Comparison of ENCODE assay signal across 22 mouse cellular contexts in genomic region chr4:99068806-99069205, GRCm38 (mm10). TPM values are rescaled to one million over a fixed set of nuclear protein-coding genes. Genes with fewer than 3 reads are reported as not detected.
DNase-seq lines count a peak whose midpoint lies in the region; ATAC-seq and TF ChIP-seq lines count a peak whose summit lies in the region.
"Had no signal": no experiment of that assay in that cellular context is flagged by ENCODE, and none has a peak within 500 bp of the region (broad histone marks: within the 10 kb centered on the region; RNA-seq: fewer than 3 reads in every experiment).

No protein-coding gene starts in this region.

- peak; percentile 14 for DNase-seq in kidney, adult 11 months
- no peak for DNase-seq in kidney, postnatal 0 days (ENCODE audit: low spot score)
- no peak for DNase-seq in liver, embryonic 13.5 days
- DNase-seq in liver, embryonic 11.5 days (ENCODE audit: low spot score): no peak
- peak; percentile 24 for DNase-seq in ZHBTc4 (ENCODE audit: low read depth, low spot score)
- DNase-seq: adrenal gland, adult 2 months; adrenal gland, postnatal 25 days; B cell, adult 2 months; cerebellum, adult 18-20 months; cerebellum, adult 9-11 months; cerebellum, postnatal 36 days; gastrocnemius, postnatal 10 days; heart, adult 2 months; heart, postnatal 14 days had no signal

- H3K9ac ChIP-seq in kidney, embryonic 15.5 days: no peak overlapping the region
- no peak overlapping the region for H3K9ac ChIP-seq in kidney, postnatal 0 days (ENCODE audit: low read depth, low read length)
- H3K9ac ChIP-seq in kidney, embryonic 14.5 days (ENCODE audit: low read depth, low read length): no peak overlapping the region
- H3K9ac ChIP-seq in liver, embryonic 13.5 days: no peak overlapping the region
- no peak overlapping the region for H3K9ac ChIP-seq in liver, embryonic 11.5 days (ENCODE audit: low read depth, low read length)
- H3K9ac ChIP-seq: embryonic facial prominence, embryonic 13.5 days; forebrain, embryonic 12.5 days; heart, embryonic 15.5 days had no signal

- no peak overlapping the region for H3K27ac ChIP-seq in kidney, embryonic 15.5 days
- H3K27ac ChIP-seq in kidney, postnatal 0 days: no peak overlapping the region
- H3K27ac ChIP-seq in kidney, embryonic 14.5 days (ENCODE audit: low read depth, low read length): no peak overlapping the region
- no peak overlapping the region for H3K27ac ChIP-seq in liver, embryonic 13.5 days
- no peak overlapping the region for H3K27ac ChIP-seq in liver, embryonic 11.5 days (ENCODE audit: low read depth, low read length)
- H3K27ac ChIP-seq: embryonic facial prominence, embryonic 13.5 days; forebrain, embryonic 12.5 days; heart, adult 2 months; heart, embryonic 15.5 days had no signal

- no peak overlapping the region for H3K4me3 ChIP-seq in kidney, embryonic 15.5 days (replicated peaks)
- no peak overlapping the region for H3K4me3 ChIP-seq in kidney, postnatal 0 days (replicated peaks; ENCODE audit: low read depth, low read length)
- H3K4me3 ChIP-seq in kidney, embryonic 14.5 days (ENCODE audit: low read length): no peak overlapping the region
- no peak overlapping the region for H3K4me3 ChIP-seq in liver, embryonic 13.5 days (replicated peaks)
- H3K4me3 ChIP-seq in liver, embryonic 11.5 days (ENCODE audit: low read depth, low read length): no peak overlapping the region
- H3K4me3 ChIP-seq: embryonic facial prominence, embryonic 13.5 days; forebrain, embryonic 12.5 days; heart, adult 2 months; heart, embryonic 15.5 days had no signal

- WGBS in kidney, embryonic 15.5 days: 88% methylated on average over 6 of the region's 6 CpGs
- 80% methylated on average over 6 of the region's 6 CpGs for WGBS in kidney, postnatal 0 days
- WGBS in kidney, embryonic 14.5 days: 89% methylated on average over 6 of the region's 6 CpGs
- 69% methylated on average over 6 of the region's 6 CpGs for WGBS in liver, embryonic 13.5 days (ENCODE audit: insufficient replicate concordance)
- 84% methylated on average over 6 of the region's 6 CpGs for WGBS in liver, embryonic 11.5 days

- no peaks in the 10 kb centered on the region; the same call in 1 of the 2 replicates for H3K4me1 ChIP-seq in kidney, embryonic 15.5 days
- H3K4me1 ChIP-seq in kidney, postnatal 0 days (replicated peaks; ENCODE audit: insufficient read depth, low read length): no peaks in the 10 kb centered on the region
- no peaks in the 10 kb centered on the region for H3K4me1 ChIP-seq in kidney, embryonic 14.5 days (ENCODE audit: control insufficient read depth, insufficient read depth, low read length)
- H3K4me1 ChIP-seq in liver, embryonic 13.5 days (replicated peaks): no peaks in the 10 kb centered on the region
- H3K4me1 ChIP-seq in liver, embryonic 11.5 days (replicated peaks; ENCODE audit: control insufficient read depth, insufficient read depth, low read length): no peaks in the 10 kb centered on the region
- H3K4me1 ChIP-seq: embryonic facial prominence, embryonic 13.5 days; forebrain, embryonic 12.5 days; heart, embryonic 15.5 days had no signal

- H3K9me3 ChIP-seq in kidney, embryonic 15.5 days (replicated peaks): no peaks in the 10 kb centered on the region
- no peaks in the 10 kb centered on the region for H3K9me3 ChIP-seq in kidney, postnatal 0 days (replicated peaks; ENCODE audit: low read length)
- H3K9me3 ChIP-seq in kidney, embryonic 14.5 days (ENCODE audit: control insufficient read depth, low read length): no peaks in the 10 kb centered on the region
- no peaks in the 10 kb centered on the region for H3K9me3 ChIP-seq in liver, embryonic 13.5 days (replicated peaks)
- H3K9me3 ChIP-seq in liver, embryonic 11.5 days (ENCODE audit: control insufficient read depth, low read length): no peaks in the 10 kb centered on the region
- H3K9me3 ChIP-seq: embryonic facial prominence, embryonic 13.5 days; forebrain, embryonic 12.5 days; heart, embryonic 15.5 days had no signal

- TF ChIP-seq CTCF in kidney, postnatal 0 days (IDR thresholded peaks at IDR 0.05; ENCODE audit: low read depth): peak; percentile 13; the same call in 1 of the 2 replicates

- ATAC-seq in kidney, embryonic 15.5 days (replicated peaks; ENCODE audit: low FRiP score): no peak
- ATAC-seq in kidney, postnatal 0 days (replicated peaks; ENCODE audit: low FRiP score, low read depth): no peak
- ATAC-seq in kidney, embryonic 14.5 days (ENCODE audit: low FRiP score, low TSS enrichment): no peak
- 0 out of 2 replicates have a peak, but pooled peaks have one; percentile 12 for ATAC-seq in liver, embryonic 13.5 days (ENCODE audit: low read depth)
- ATAC-seq in liver, embryonic 11.5 days (replicated peaks; ENCODE audit: low FRiP score): no peak
- ATAC-seq: CD4-positive, CD25-positive, alpha-beta regulatory T cell, adult 4 months; forebrain, embryonic 16.5 days had no signal

- H3K27me3 ChIP-seq in kidney, embryonic 15.5 days: no peaks in the 10 kb centered on the region
- no peaks in the 10 kb centered on the region for H3K27me3 ChIP-seq in kidney, postnatal 0 days (ENCODE audit: insufficient read depth, low read length)
- H3K27me3 ChIP-seq in kidney, embryonic 14.5 days (ENCODE audit: control insufficient read depth, insufficient read depth, low read length): no peaks in the 10 kb centered on the region
- no peaks in the 10 kb centered on the region for H3K27me3 ChIP-seq in liver, embryonic 13.5 days
- H3K27me3 ChIP-seq in liver, embryonic 11.5 days (replicated peaks; ENCODE audit: control insufficient read depth, insufficient read depth, low read length): no peaks in the 10 kb centered on the region
- H3K27me3 ChIP-seq: embryonic facial prominence, embryonic 13.5 days; forebrain, embryonic 12.5 days; heart, embryonic 15.5 days had no signal

- H3K36me3 ChIP-seq in kidney, embryonic 15.5 days: peaks cover 71% of the 10 kb centered on the region
- peaks cover 13% of the 10 kb centered on the region; the same call in 1 of the 2 replicates for H3K36me3 ChIP-seq in kidney, postnatal 0 days (ENCODE audit: insufficient read depth, low read length)
- peaks cover 36% of the 10 kb centered on the region for H3K36me3 ChIP-seq in kidney, embryonic 14.5 days (ENCODE audit: control insufficient read depth, insufficient read depth, low read length)
- H3K36me3 ChIP-seq in liver, embryonic 13.5 days: peaks cover 23% of the 10 kb centered on the region
- peaks cover 14% of the 10 kb centered on the region; the same call in 1 of the 2 replicates for H3K36me3 ChIP-seq in liver, embryonic 11.5 days (ENCODE audit: control insufficient read depth, insufficient read depth, low read length)

- H3K4me2 ChIP-seq in kidney, embryonic 15.5 days: no peak overlapping the region
- no peak overlapping the region for H3K4me2 ChIP-seq in kidney, postnatal 0 days (ENCODE audit: low read length)
- no peak overlapping the region for H3K4me2 ChIP-seq in kidney, embryonic 14.5 days (replicated peaks; ENCODE audit: low read depth, low read length)
- H3K4me2 ChIP-seq in liver, embryonic 13.5 days: no peak overlapping the region
- H3K4me2 ChIP-seq in liver, embryonic 11.5 days: no peak overlapping the region
- H3K4me2 ChIP-seq: embryonic facial prominence, embryonic 13.5 days; forebrain, embryonic 12.5 days; heart, embryonic 11.5 days; heart, embryonic 15.5 days had no signal

RNA-seq across cellular contexts. Expression of gene Angptl3, which starts 38.1 kb away (rescaled TPM):
- polyA plus RNA-seq in kidney, embryonic 15.5 days (2015; fragmentation: Nextera tagmentation; extraction: Ambion mirVana): 2.2 and 3.8 TPM in 2 replicates
- polyA plus RNA-seq in kidney, postnatal 0 days (2015; fragmentation: Nextera tagmentation; extraction: Ambion mirVana): 1.4 and 1.8 TPM in 2 replicates
- polyA plus RNA-seq in kidney, embryonic 14.5 days (2014; fragmentation: Nextera tagmentation; extraction: Ambion mirVana): 1.7 and 1.8 TPM in 2 replicates
- 38.6 and 48.2 TPM in 2 replicates for polyA plus RNA-seq in liver, embryonic 13.5 days (2015; fragmentation: Nextera tagmentation; extraction: Ambion mirVana)
- 12.1 and 13.9 TPM in 2 replicates for polyA plus RNA-seq in liver, embryonic 11.5 days (2014; fragmentation: Nextera tagmentation; extraction: Ambion mirVana)
- polyA plus RNA-seq: CD4-positive, CD25-positive, alpha-beta regulatory T cell, adult 4 months had no signal

RNA-seq across cellular contexts. Expression of gene Dock7, which starts 51.9 kb away (rescaled TPM):
- polyA plus RNA-seq in kidney, embryonic 15.5 days (2015; fragmentation: Nextera tagmentation; extraction: Ambion mirVana): 55.4 and 60.1 TPM in 2 replicates
- 38.9 and 39.6 TPM in 2 replicates for polyA plus RNA-seq in kidney, postnatal 0 days (2015; fragmentation: Nextera tagmentation; extraction: Ambion mirVana)
- 63.1 and 84.5 TPM in 2 replicates for polyA plus RNA-seq in kidney, embryonic 14.5 days (2014; fragmentation: Nextera tagmentation; extraction: Ambion mirVana)
- polyA plus RNA-seq in liver, embryonic 13.5 days (2015; fragmentation: Nextera tagmentation; extraction: Ambion mirVana): 9.3 and 11.6 TPM in 2 replicates
- polyA plus RNA-seq in liver, embryonic 11.5 days (2014; fragmentation: Nextera tagmentation; extraction: Ambion mirVana): 39.0 and 39.9 TPM in 2 replicates
- polyA plus RNA-seq: CD4-positive, CD25-positive, alpha-beta regulatory T cell, adult 4 months had no signal

Comparison
In these comparisons a context has a peak if more than half of its experiments do, and no peak if none do; other contexts are left out.
1. DNase-seq: peak in kidney, adult 11 months (single experiment) and ZHBTc4 (single experiment); none in kidney, postnatal 0 days (single experiment), liver, embryonic 13.5 days (single experiment) and liver, embryonic 11.5 days (single experiment).